Mouse (Mus musculus): ENCODE data around the gene Bcl9l. TPM values are rescaled to one million over a fixed set of nuclear protein-coding genes. Genes with fewer than 3 reads are reported as not detected.
A peak's percentile ranks its signal among the peaks of the same experiment; 100 is the strongest.

The Bcl9l gene
- polyA plus RNA-seq, 1 experiment from 2014 or later = 10.9 TPM

- no peaks in the 10 kb centered on the region for H3K36me3 ChIP-seq
- peak overlapping the region; percentile 94 for H3K4me2 ChIP-seq (replicated peaks)
- ATAC-seq (ENCODE audit: low FRiP score, low read depth) = no peak
- H3K4me3 ChIP-seq = peak overlapping the region; percentile 97
- H3K9me3 ChIP-seq = no peaks in the 10 kb centered on the region
- WGBS = 46% methylated on average over 6 of the region's 6 CpGs
- no peak overlapping the region for H3K27ac ChIP-seq
- H3K9ac ChIP-seq = peak overlapping the region; percentile 97
- peaks cover 72% of the 10 kb centered on the region for H3K4me1 ChIP-seq
- no peaks in the 10 kb centered on the region for H3K27me3 ChIP-seq (replicated peaks)
Observed at GRCm38 (mm10) chr9:44485105-44485515, 2.5 kb downstream of the Bcl9l start.

- Histone ChIP-seq H3K9me3 (no peaks in the 10 kb centered on the region), H3K9ac (peak overlapping the region; percentile 97), H3K4me1 (peaks cover 75% of the 10 kb centered on the region), H3K27ac (no peak overlapping the region), H3K4me2 (replicated peaks) (peak overlapping the region; percentile 94), H3K4me3 (peak overlapping the region; percentile 97), H3K36me3 (no peaks in the 10 kb centered on the region), H3K27me3 (replicated peaks) (no peaks in the 10 kb centered on the region)
- WGBS = 33% methylated on average over 14 of the region's 14 CpGs
- ATAC-seq (ENCODE audit: low FRiP score, low read depth) = no peak
Observed at GRCm38 (mm10) chr9:44485516-44486161, 3.0 kb downstream of the Bcl9l start.

GRCm38 (mm10) chr9:44486335-44486734 lies 3.7 kb downstream of the Bcl9l start:
- no peak overlapping the region for H3K27ac ChIP-seq
- peak overlapping the region; percentile 97; the same call in 1 of the 2 replicates for H3K9ac ChIP-seq
- H3K4me1 ChIP-seq = peaks cover 80% of the 10 kb centered on the region
- peak overlapping the region; percentile 13; the same call in 1 of the 2 replicates for H3K4me3 ChIP-seq
- WGBS = 3% methylated on average over 3 of the region's 3 CpGs
- no peaks in the 10 kb centered on the region for H3K36me3 ChIP-seq
- H3K4me2 ChIP-seq (replicated peaks) = peak overlapping the region; percentile 94
- H3K27me3 ChIP-seq (replicated peaks) = no peaks in the 10 kb centered on the region
- H3K9me3 ChIP-seq = no peaks in the 10 kb centered on the region
- no peak for ATAC-seq (ENCODE audit: low FRiP score, low read depth)

GRCm38 (mm10) chr9:44486741-44487421 lies 4.3 kb downstream of the Bcl9l start:
- H3K4me3 ChIP-seq = peak overlapping the region; percentile 13

GRCm38 (mm10) chr9:44487441-44487840 lies 4.8 kb downstream of the Bcl9l start:
- whole genome bisulfite sequencing = 17% methylated on average over 7 of the region's 7 CpGs
- no peak overlapping the region for H3K27ac ChIP-seq
- no peak overlapping the region for H3K4me3 ChIP-seq
- peak overlapping the region; percentile 94 for H3K4me2 ChIP-seq (replicated peaks)
- peak overlapping the region; percentile 23; the same call in 1 of the 2 replicates for H3K9ac ChIP-seq
- no peak for ATAC-seq (ENCODE audit: low FRiP score, low read depth)
- peaks cover 79% of the 10 kb centered on the region for H3K4me1 ChIP-seq
- H3K27me3 ChIP-seq (replicated peaks) = no peaks in the 10 kb centered on the region
- no peaks in the 10 kb centered on the region for H3K36me3 ChIP-seq
- H3K9me3 ChIP-seq = no peaks in the 10 kb centered on the region

More at GRCm38 (mm10) chr9:44486741-44487421, 4.3 kb downstream of the Bcl9l start:
- peak overlapping the region; percentile 94 for H3K4me2 ChIP-seq (replicated peaks)
- H3K36me3 ChIP-seq = no peaks in the 10 kb centered on the region
- H3K27me3 ChIP-seq (replicated peaks) = no peaks in the 10 kb centered on the region
- 29% methylated on average over 15 of the region's 15 CpGs for WGBS
- ATAC-seq (ENCODE audit: low FRiP score, low read depth) = no peak
- H3K9me3 ChIP-seq = no peaks in the 10 kb centered on the region
- no peak overlapping the region for H3K27ac ChIP-seq
- H3K9ac ChIP-seq = peak overlapping the region; percentile 97; the same call in 1 of the 2 replicates
- H3K4me1 ChIP-seq = peaks cover 80% of the 10 kb centered on the region

GRCm38 (mm10) chr9:44488416-44488815 lies 5.8 kb downstream of the Bcl9l start:
- ATAC-seq (ENCODE audit: low FRiP score, low read depth) = no peak
- Histone ChIP-seq H3K27ac (no peak overlapping the region), H3K4me2 (replicated peaks) (peak overlapping the region; percentile 94), H3K9me3 (no peaks in the 10 kb centered on the region), H3K4me3 (no peak overlapping the region), H3K4me1 (peaks cover 88% of the 10 kb centered on the region), H3K27me3 (replicated peaks) (no peaks in the 10 kb centered on the region), H3K36me3 (no peaks in the 10 kb centered on the region), H3K9ac (no peak overlapping the region)
- 37% methylated on average over 8 of the region's 8 CpGs for WGBS

- H3K27ac ChIP-seq = no peak overlapping the region
- WGBS = 4% methylated on average over 5 of the region's 5 CpGs
- H3K9ac ChIP-seq = peak overlapping the region; percentile 38
- peak overlapping the region; percentile 94 for H3K4me2 ChIP-seq (replicated peaks)
- no peaks in the 10 kb centered on the region for H3K27me3 ChIP-seq (replicated peaks)
- H3K4me1 ChIP-seq = peaks cover 90% of the 10 kb centered on the region
- ATAC-seq (ENCODE audit: low FRiP score, low read depth) = no peak
- no peaks in the 10 kb centered on the region for H3K36me3 ChIP-seq
- no peaks in the 10 kb centered on the region for H3K9me3 ChIP-seq
- H3K4me3 ChIP-seq = no peak overlapping the region; the same call in 1 of the 2 replicates
Observed at GRCm38 (mm10) chr9:44488855-44489381, 6.3 kb downstream of the Bcl9l start.

GRCm38 (mm10) chr9:44489651-44490085 lies 7.0 kb downstream of the Bcl9l start:
- H3K4me3 ChIP-seq = no peak overlapping the region
- WGBS = 5% methylated on average over 17 of the region's 17 CpGs
- peak overlapping the region; percentile 94 for H3K4me2 ChIP-seq (replicated peaks)
- H3K9me3 ChIP-seq = no peaks in the 10 kb centered on the region
- H3K27ac ChIP-seq = no peak overlapping the region
- H3K4me1 ChIP-seq = peaks cover 90% of the 10 kb centered on the region
- no peaks in the 10 kb centered on the region for H3K27me3 ChIP-seq (replicated peaks)
- no peak for ATAC-seq (ENCODE audit: low FRiP score, low read depth)
- 0 out of 2 replicates have a peak overlapping the region, but pooled peaks have one; percentile 38 for H3K9ac ChIP-seq
- no peaks in the 10 kb centered on the region for H3K36me3 ChIP-seq

GRCm38 (mm10) chr9:44490086-44490967 lies 7.7 kb downstream of the Bcl9l start:
- H3K9me3 ChIP-seq = no peaks in the 10 kb centered on the region
- H3K36me3 ChIP-seq = no peaks in the 10 kb centered on the region
- no peak for ATAC-seq (ENCODE audit: low FRiP score, low read depth)
- peaks cover 90% of the 10 kb centered on the region for H3K4me1 ChIP-seq
- 0 out of 2 replicates have a peak overlapping the region, but pooled peaks have one; percentile 7 for H3K27ac ChIP-seq
- no peaks in the 10 kb centered on the region for H3K27me3 ChIP-seq (replicated peaks)
- peak overlapping the region; percentile 94 for H3K4me2 ChIP-seq (replicated peaks)
- no peak overlapping the region for H3K4me3 ChIP-seq
- peak overlapping the region; percentile 26; the same call in 1 of the 2 replicates for H3K9ac ChIP-seq
- 16% methylated on average over 17 of the region's 17 CpGs for WGBS

GRCm38 (mm10) chr9:44491351-44491750 lies 8.7 kb downstream of the Bcl9l start:
- no peaks in the 10 kb centered on the region for H3K36me3 ChIP-seq
- no peak overlapping the region for H3K9ac ChIP-seq
- H3K9me3 ChIP-seq = no peaks in the 10 kb centered on the region
- no peaks in the 10 kb centered on the region for H3K27me3 ChIP-seq (replicated peaks)
- peaks cover 79% of the 10 kb centered on the region for H3K4me1 ChIP-seq
- WGBS = 55% methylated on average over 10 of the region's 10 CpGs
- no peak overlapping the region for H3K4me2 ChIP-seq (replicated peaks)
- ATAC-seq (ENCODE audit: low FRiP score, low read depth) = no peak
- no peak overlapping the region for H3K4me3 ChIP-seq
- no peak overlapping the region for H3K27ac ChIP-seq

- H3K36me3 ChIP-seq = no peaks in the 10 kb centered on the region
- H3K9ac ChIP-seq = no peak overlapping the region
- no peak for ATAC-seq (ENCODE audit: low FRiP score, low read depth)
- H3K4me3 ChIP-seq = no peak overlapping the region
- 70% methylated on average over 17 of the region's 17 CpGs for WGBS
- H3K27me3 ChIP-seq (replicated peaks) = no peaks in the 10 kb centered on the region
- H3K9me3 ChIP-seq = no peaks in the 10 kb centered on the region
- H3K4me2 ChIP-seq (replicated peaks) = peak overlapping the region; percentile 16
- peaks cover 78% of the 10 kb centered on the region for H3K4me1 ChIP-seq
- H3K27ac ChIP-seq = no peak overlapping the region
Observed at GRCm38 (mm10) chr9:44492631-44493461, 10.2 kb downstream of the Bcl9l start.
